Mouse (Mus musculus) gastrocnemius, postnatal 25 days (tissue): ENCODE data around the gene Catsper3. TPM values are rescaled to one million over a fixed set of nuclear protein-coding genes. Genes with fewer than 3 reads are reported as not detected.

Source experiments
- DNase-seq: peaks from one replicate; pipeline ENCODE4 v3.0.0; 2022
- total RNA-seq, 2 experiments: library from RNA; stranded (reverse); gene quantifications; 1 replicate in 1 of 2; 2 replicates in 1 of 2; pipeline ENCODE4 v1.2.3; 2021

The Catsper3 gene
- total RNA-seq, 2 experiments from 2014 or later = not detected

- DNase-seq = no peak
Observed at GRCm38 (mm10) chr13:55852205-55852604, 67.8 kb downstream of the Catsper3 start.

DNA sequence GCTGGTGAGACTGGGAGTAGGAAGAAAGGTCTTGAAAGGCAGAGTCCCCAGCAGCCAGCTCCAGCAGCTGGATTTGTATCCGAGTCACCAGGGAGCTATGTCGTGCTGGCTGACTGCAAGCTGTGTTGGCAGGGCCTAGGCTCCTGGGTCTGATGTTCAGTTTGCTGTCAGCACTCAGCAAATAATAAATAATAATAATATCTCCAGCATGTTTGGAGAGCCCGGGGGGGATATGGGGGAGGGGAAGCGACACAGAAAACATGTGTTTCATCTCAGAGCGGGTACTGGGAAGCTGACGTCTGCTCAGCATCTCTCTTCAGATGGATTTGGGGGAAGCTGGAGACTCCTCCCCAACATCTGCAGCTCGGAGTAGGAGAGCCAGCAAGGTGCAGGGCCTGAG lies 71.4 kb downstream of the Catsper3 start:
- peak; percentile 45 for DNase-seq

- no peak for DNase-seq
Observed at GRCm38 (mm10) chr13:55858463-55858862, 74.1 kb downstream of the Catsper3 start.

Other genes starting within 250 kb of the Catsper3 start
- 1 to 10 TPM; 8.1 to 9.0 TPM for gene Ddx41, start 247.9 kb upstream of the Catsper3 start, total RNA-seq
- gene Fam193b, start 213.4 kb upstream of the Catsper3 start, total RNA-seq = 10 to 100 TPM; 11.4 to 11.7 TPM
- gene Tmed9, start 210.8 kb upstream of the Catsper3 start, total RNA-seq = 10 to 100 TPM; 70.8 to 73.1 TPM
- 1 to 10 TPM; 4.5 to 6.9 TPM for gene B4galt7, start 184.7 kb upstream of the Catsper3 start, total RNA-seq
- 1 to 10 TPM; 8.2 to 9.2 TPM for gene Caml, start 161.6 kb upstream of the Catsper3 start, total RNA-seq
- 10 to 100 TPM; 17.1 to 18.5 TPM for gene Ddx46, start 149.5 kb upstream of the Catsper3 start, total RNA-seq
- gene B230219D22Rik, start 91.4 kb upstream of the Catsper3 start, total RNA-seq = 10 to 100 TPM; 25.7 to 29.7 TPM
- 10 to 100 TPM; 27.1 to 28.2 TPM for gene Txndc15, start 69.9 kb upstream of the Catsper3 start, total RNA-seq
- gene Pcbd2, start 57.2 kb upstream of the Catsper3 start, total RNA-seq = 10 to 100 TPM; 20.2 to 22.0 TPM
- under 1 TPM; 0.46 to 0.70 TPM for gene Pitx1, start 51.6 kb downstream of the Catsper3 start, total RNA-seq